Mouse (Mus musculus) neural tube, embryonic 13.5 days (tissue): ENCODE measurements at regions not wholly inside any gene's neighbourhood (a gene's known extent, or its start where the extent isn't known, plus 50 kb on each side); places are given as distances from the start of the nearest gene placed in this dataset.

Experiments
- ATAC-seq: fragments of 200-750 bp; cut with Nextera tagmentation; 2 replicates; pipeline ENCODE4 v1.8.0; 2017; ENCODE audit warnings: low read depth, mild to moderate bottlenecking, moderate TSS enrichment, moderate library complexity
- H3K27ac ChIP-seq: fragments of 300-500 bp; sonication (generic); replicated peaks from 2 replicates; pipeline ENCODE4 v1.5.1; 2015; ENCODE audit warnings: moderate library complexity, mild to moderate bottlenecking, inconsistent platforms
- H3K27me3 ChIP-seq: fragments of 300-500 bp; sonication (generic); 2 replicates; pipeline ENCODE4 v1.6.1; 2015; ENCODE audit warnings: mild to moderate bottlenecking, inconsistent platforms
- H3K36me3 ChIP-seq: fragments of 300-500 bp; sonication (generic); 2 replicates; pipeline ENCODE4 v1.6.1; 2015; ENCODE audit warnings: mild to moderate bottlenecking, inconsistent platforms
- H3K4me1 ChIP-seq: fragments of 300-500 bp; sonication (generic); replicated peaks from 2 replicates; pipeline ENCODE4 v1.6.1; 2015; ENCODE audit warnings: inconsistent platforms
- H3K4me2 ChIP-seq: fragments of 300-500 bp; sonication (generic); 2 replicates; pipeline ENCODE4 v1.6.1; 2015; ENCODE audit warnings: inconsistent platforms, mild to moderate bottlenecking, moderate library complexity
- H3K4me3 ChIP-seq: fragments of 300-500 bp; sonication (generic); 2 replicates; pipeline ENCODE4 v1.5.1; 2015; ENCODE audit warnings: mild to moderate bottlenecking, inconsistent platforms
- H3K9ac ChIP-seq: fragments of 300-500 bp; sonication (generic); 2 replicates; pipeline ENCODE4 v1.6.1; 2015; ENCODE audit warnings: moderate library complexity, mild to moderate bottlenecking, inconsistent platforms
- H3K9me3 ChIP-seq: fragments of 300-500 bp; sonication (generic); 2 replicates; pipeline ENCODE4 v1.6.1; 2016; ENCODE audit warnings: inconsistent platforms
- WGBS: fragments of 180-500 bp; shearing (Covaris S2); methylation state at CpG from one replicate; pipeline ENCODE4 v1.1.7; 2015; 5-methylcytosine and 5-hydroxymethylcytosine counted together

DNA sequence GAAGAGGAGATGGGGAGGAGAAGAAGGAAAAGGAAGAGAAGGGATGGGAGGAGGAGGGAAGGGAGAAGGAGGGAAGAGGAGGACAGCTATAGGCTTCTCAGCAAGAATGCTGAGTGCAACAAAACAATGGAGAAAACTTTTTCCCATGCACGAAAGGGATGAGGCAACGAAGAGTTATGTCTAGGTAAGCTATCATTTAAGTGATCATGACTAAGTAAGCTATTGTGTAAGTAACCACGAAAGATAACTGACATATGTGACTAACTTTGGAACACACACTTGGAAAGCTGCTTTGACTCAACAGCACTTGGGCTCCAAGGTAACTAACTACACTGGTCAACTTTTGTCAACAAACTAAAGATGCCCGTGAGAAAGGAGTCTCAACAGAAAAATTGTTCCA lies 50.9 kb upstream of the Fstl1 start:
- no peak for ATAC-seq
- Histone ChIP-seq H3K27ac (no peak overlapping the region), H3K27me3 (no peaks in the 10 kb centered on the region), H3K4me1 (peaks cover 9% of the 10 kb centered on the region), H3K9me3 (no peaks in the 10 kb centered on the region), H3K36me3 (no peaks in the 10 kb centered on the region), H3K9ac (no peak overlapping the region), H3K4me3 (no peak overlapping the region), H3K4me2 (no peak overlapping the region)
- 87% methylated on average over 4 of the region's 4 CpGs for WGBS

- H3K4me2 ChIP-seq: no peak overlapping the region
- whole genome bisulfite sequencing: 42% methylated on average over 7 of the region's 7 CpGs
- no peaks in the 10 kb centered on the region for H3K4me1 ChIP-seq
- ATAC-seq: no peak
- peak overlapping the region; percentile 39; the same call in 1 of the 2 replicates for H3K27ac ChIP-seq
- no peak overlapping the region for H3K9ac ChIP-seq
- H3K4me3 ChIP-seq: no peak overlapping the region
- no peaks in the 10 kb centered on the region for H3K36me3 ChIP-seq
- H3K9me3 ChIP-seq: no peaks in the 10 kb centered on the region
- H3K27me3 ChIP-seq: no peaks in the 10 kb centered on the region
Observed at GRCm38 (mm10) chr16:37715173-37715572, 60.9 kb upstream of the Ndufb4 start.

DNA sequence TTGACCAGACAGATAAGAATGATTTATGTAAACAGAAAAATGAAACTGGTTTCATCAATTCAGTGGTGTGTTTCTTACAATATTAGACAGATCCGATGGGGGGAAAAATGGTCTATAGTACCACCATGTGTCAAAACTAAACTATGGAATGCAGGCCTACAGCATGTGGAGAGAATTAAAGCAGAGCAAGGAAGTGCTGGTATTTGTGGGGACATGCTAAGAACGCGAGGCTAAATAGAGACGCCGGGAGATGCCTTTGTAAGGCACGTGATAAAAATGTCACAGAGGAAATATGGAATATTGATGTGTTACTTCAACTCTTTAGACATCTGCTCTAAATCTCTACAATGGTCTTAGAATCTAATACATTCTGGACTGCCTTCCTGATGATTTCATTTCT lies 60.0 kb upstream of the Ndufb4 start:
- H3K36me3 ChIP-seq: no peaks in the 10 kb centered on the region
- no peak overlapping the region for H3K9ac ChIP-seq
- no peaks in the 10 kb centered on the region for H3K4me1 ChIP-seq
- no peak overlapping the region for H3K4me3 ChIP-seq
- H3K4me2 ChIP-seq: no peak overlapping the region
- H3K27me3 ChIP-seq: no peaks in the 10 kb centered on the region
- ATAC-seq: no peak
- 80% methylated on average over 6 of the region's 6 CpGs for WGBS
- H3K9me3 ChIP-seq: no peaks in the 10 kb centered on the region
- H3K27ac ChIP-seq: no peak overlapping the region

DNA sequence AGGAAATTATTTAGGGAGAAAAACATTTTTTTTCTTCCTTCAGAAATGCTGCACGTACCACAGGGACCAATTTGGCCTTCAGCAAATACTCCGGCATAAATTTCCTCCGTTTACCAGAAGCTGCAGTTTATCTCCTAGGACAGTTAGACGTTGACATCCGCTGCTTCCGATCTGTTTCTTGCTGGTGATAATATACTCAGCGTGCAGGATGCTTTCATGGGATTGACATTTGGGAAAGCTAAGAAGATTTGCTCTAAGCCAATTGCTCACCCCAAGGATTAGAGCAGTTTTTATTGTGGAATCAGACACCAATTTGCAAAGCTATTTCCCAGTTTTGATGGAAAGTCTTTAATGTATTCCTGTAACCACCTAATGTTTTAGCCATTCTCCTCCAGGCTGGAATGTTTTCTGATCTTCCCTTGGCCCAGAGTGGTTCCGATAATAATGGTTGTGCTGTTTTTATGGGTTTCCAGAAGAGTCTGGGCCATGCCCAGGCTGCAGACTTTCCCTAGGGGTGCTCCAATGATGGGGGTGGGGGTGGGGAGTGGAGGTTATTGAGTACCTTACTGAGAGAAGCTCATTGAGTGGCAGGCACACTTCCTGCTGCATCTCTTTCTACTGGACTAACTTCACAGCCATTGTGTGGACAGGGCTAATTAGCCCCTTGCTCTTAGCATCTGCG lies 52.1 kb upstream of the Ndufb4 start:
- ATAC-seq: peak; percentile 27; the same call in 1 of the 2 replicates
- H3K27ac ChIP-seq: peak overlapping the region; percentile 28; the same call in 1 of the 2 replicates
- peaks cover 9% of the 10 kb centered on the region; the same call in 1 of the 2 replicates for H3K4me1 ChIP-seq
- no peak overlapping the region for H3K4me3 ChIP-seq
- H3K36me3 ChIP-seq: no peaks in the 10 kb centered on the region
- H3K9ac ChIP-seq: no peak overlapping the region
- 46% methylated on average over 9 of the region's 9 CpGs for WGBS
- H3K27me3 ChIP-seq: no peaks in the 10 kb centered on the region
- H3K9me3 ChIP-seq: no peaks in the 10 kb centered on the region
- H3K4me2 ChIP-seq: no peak overlapping the region

GRCm38 (mm10) chr16:37705209-37705608 lies 51.0 kb upstream of the Ndufb4 start:
- Histone ChIP-seq H3K4me3 (no peak overlapping the region), H3K4me1 (peaks cover 9% of the 10 kb centered on the region; the same call in 1 of the 2 replicates), H3K9me3 (no peaks in the 10 kb centered on the region), H3K36me3 (no peaks in the 10 kb centered on the region), H3K9ac (no peak overlapping the region), H3K27me3 (no peaks in the 10 kb centered on the region), H3K27ac (no peak overlapping the region), H3K4me2 (no peak overlapping the region)
- ATAC-seq: no peak
- 92% methylated on average over 5 of the region's 5 CpGs for WGBS

- no peaks in the 10 kb centered on the region for H3K36me3 ChIP-seq
- ATAC-seq: no peak
- no peak overlapping the region for H3K4me2 ChIP-seq
- WGBS: 85% methylated on average over 9 of the region's 9 CpGs
- H3K9ac ChIP-seq: no peak overlapping the region
- no peak overlapping the region for H3K4me3 ChIP-seq
- H3K4me1 ChIP-seq: peaks cover 9% of the 10 kb centered on the region; the same call in 1 of the 2 replicates
- no peaks in the 10 kb centered on the region for H3K9me3 ChIP-seq
- H3K27me3 ChIP-seq: no peaks in the 10 kb centered on the region
- H3K27ac ChIP-seq: no peak overlapping the region
Observed at GRCm38 (mm10) chr16:37704461-37705155, 50.4 kb upstream of the Ndufb4 start.
